Mouse (Mus musculus) hindbrain, postnatal 0 days (tissue): ENCODE measurements around the gene Ninj2. TPM values are rescaled to one million over a fixed set of nuclear protein-coding genes. Genes with fewer than 3 reads are reported as not detected.

Source experiments
- ATAC-seq: fragments of 200-750 bp; cut with Nextera tagmentation; 2 replicates; pipeline ENCODE4 v1.8.0; 2017; ENCODE audit warnings: mild to moderate bottlenecking, moderate TSS enrichment, moderate library complexity
- DNase-seq: peaks from one replicate; pipeline ENCODE4 v3.0.0-alpha.2; 2015; ENCODE audit warnings: low spot score
- H3K27ac ChIP-seq: fragments of 300-500 bp; sonication (generic); 2 replicates; pipeline ENCODE4 v1.5.1; 2014; ENCODE audit warnings: mild to moderate bottlenecking
- H3K27me3 ChIP-seq: fragments of 300-500 bp; sonication (generic); 2 replicates; pipeline ENCODE4 v1.6.1; 2014; ENCODE audit warnings: low read length, mixed read lengths; ENCODE audit not compliant: insufficient read depth
- H3K36me3 ChIP-seq: fragments of 300-500 bp; sonication (generic); 2 replicates; pipeline ENCODE4 v1.6.1; 2014; ENCODE audit warnings: low read length, mixed read lengths; ENCODE audit not compliant: insufficient read depth
- H3K4me1 ChIP-seq: fragments of 300-500 bp; sonication (generic); 2 replicates; pipeline ENCODE4 v1.6.1; 2014; ENCODE audit warnings: antibody characterized with exemption, low read length, mixed read lengths; ENCODE audit not compliant: insufficient read depth
- H3K4me2 ChIP-seq: fragments of 300-500 bp; sonication (generic); 2 replicates; pipeline ENCODE4 v1.6.1; 2014; ENCODE audit warnings: low read depth, mild to moderate bottlenecking, low read length, moderate library complexity, mixed read lengths
- H3K4me3 ChIP-seq: fragments of 300-500 bp; sonication (generic); 2 replicates; pipeline ENCODE4 v1.5.1; 2014; ENCODE audit warnings: low read length
- H3K9ac ChIP-seq: fragments of 300-500 bp; sonication (generic); replicated peaks from 2 replicates; pipeline ENCODE4 v1.6.1; 2014; ENCODE audit warnings: mild to moderate bottlenecking, low read length, moderate library complexity, mixed read lengths
- H3K9me3 ChIP-seq: fragments of 300-500 bp; sonication (generic); 2 replicates; pipeline ENCODE4 v1.6.1; 2016; ENCODE audit warnings: low read length, mixed read lengths
- CTCF ChIP-seq: IDR thresholded peaks from 2 replicates; pipeline ENCODE4 v1.5.1; 2016; ENCODE audit warnings: antibody characterized with exemption, control low read depth, low read depth
- WGBS: fragments of 180-500 bp; shearing (Covaris S2); extraction: QIAGEN DNeasy Blood & Tissue Kit; methylation state at CpG from one replicate; pipeline ENCODE4 v1.1.7; 2014; 5-methylcytosine and 5-hydroxymethylcytosine counted together
- polyA plus RNA-seq: library from polyadenylated mRNA; unstranded; fragments of >200 nt; fragmentation: Nextera tagmentation; extraction: Ambion mirVana; gene quantifications from 2 replicates; pipeline ENCODE4 v1.2.1, GENCODE M21; 2015
- total RNA-seq: library from RNA; depleted of rRNA; stranded (reverse); fragments of >200 nt; gene quantifications from 2 replicates; pipeline ENCODE4 v1.2.3, GENCODE M21; 2014

Gene Ninj2
- total and polyA plus RNA-seq, 2 experiments from 2014 or later: not detected

GRCm38 (mm10) chr6:120110738-120111409, 17.7 kb downstream of the Ninj2 start:
- Histone ChIP-seq H3K4me2 (no peak overlapping the region), H3K9ac (no peak overlapping the region), H3K36me3 (no peaks in the 10 kb centered on the region), H3K27ac (no peak overlapping the region), H3K27me3 (no peaks in the 10 kb centered on the region), H3K4me1 (no peaks in the 10 kb centered on the region), H3K9me3 (no peaks in the 10 kb centered on the region), H3K4me3 (no peak overlapping the region)
- TF ChIP-seq CTCF: no peak
- 83% methylated on average over 7 of the region's 7 CpGs for WGBS
- ATAC-seq: no peak
- no peak for DNase-seq

DNA sequence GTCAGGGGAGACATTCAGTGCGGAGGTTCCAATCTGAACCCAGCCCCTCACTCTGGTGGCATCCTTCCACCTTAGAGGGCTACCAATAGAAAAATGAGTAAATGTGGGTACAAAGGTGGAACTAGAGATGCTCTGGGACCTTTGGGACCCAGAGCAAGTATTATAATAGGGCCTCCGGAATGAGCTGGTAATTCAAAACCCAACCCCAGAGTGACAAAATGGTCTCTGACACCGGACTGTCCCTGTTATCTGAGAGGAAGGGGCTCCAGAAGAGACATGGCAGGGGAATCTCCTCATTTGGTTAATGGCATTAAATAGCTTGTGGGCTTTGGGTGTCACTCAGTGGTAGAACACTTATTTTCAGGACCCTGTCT, 18.2 kb downstream of the Ninj2 start:
- WGBS: 88% methylated on average over 3 of the region's 3 CpGs
- H3K36me3 ChIP-seq: no peaks in the 10 kb centered on the region
- H3K4me2 ChIP-seq: no peak overlapping the region
- no peaks in the 10 kb centered on the region for H3K9me3 ChIP-seq
- H3K27me3 ChIP-seq: no peaks in the 10 kb centered on the region
- no peak overlapping the region for H3K27ac ChIP-seq
- no peaks in the 10 kb centered on the region for H3K4me1 ChIP-seq
- ATAC-seq (no peak), DNase-seq (no peak)
- H3K4me3 ChIP-seq: no peak overlapping the region
- no peak for TF ChIP-seq CTCF
- no peak overlapping the region for H3K9ac ChIP-seq

DNA sequence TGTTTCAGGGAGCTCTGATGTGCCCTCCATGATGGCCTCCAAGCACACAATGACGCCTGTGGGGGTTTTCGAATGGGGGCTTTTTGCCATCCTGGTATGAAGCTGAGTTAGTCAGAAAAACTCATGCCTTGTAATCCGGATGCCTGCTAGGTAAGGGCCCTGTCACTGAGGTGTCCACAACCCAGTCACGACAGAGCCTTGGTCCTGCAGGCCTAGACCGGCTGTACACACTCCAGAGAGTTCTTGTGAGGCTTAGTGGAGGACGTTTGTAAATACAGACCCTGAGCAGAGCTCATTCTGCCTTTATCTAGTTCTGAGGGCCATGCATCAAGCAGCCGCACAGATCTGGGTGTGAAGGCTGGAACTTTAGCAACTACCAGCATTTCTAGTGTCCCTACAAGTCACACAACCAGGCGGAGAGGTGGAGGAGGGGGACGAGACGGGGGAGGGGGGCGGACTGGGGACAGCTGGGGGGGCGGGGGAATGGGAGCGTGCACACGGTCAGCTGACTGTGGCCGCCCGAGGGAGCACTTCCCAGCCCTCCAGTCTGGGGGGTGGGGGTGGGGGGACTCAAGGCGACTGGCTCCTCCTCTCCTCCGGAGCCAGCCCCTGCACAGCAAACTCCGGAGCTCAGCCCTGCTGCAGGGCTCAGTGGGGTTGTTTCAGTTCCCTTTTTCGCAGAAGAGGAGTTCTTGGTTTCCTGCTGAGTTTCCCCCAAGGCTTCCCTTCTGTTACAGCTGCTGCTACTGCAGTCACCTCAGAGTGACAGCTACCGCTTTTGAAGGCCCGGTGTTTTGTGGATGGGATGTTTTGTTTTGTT, 19.0 kb downstream of the Ninj2 start:
- no peak for TF ChIP-seq CTCF
- peak; percentile 79 for DNase-seq
- H3K4me3 ChIP-seq: peak overlapping the region; percentile 13; the same call in 1 of the 2 replicates
- H3K9me3 ChIP-seq: no peaks in the 10 kb centered on the region
- peak overlapping the region; percentile 75 for H3K27ac ChIP-seq
- H3K36me3 ChIP-seq: no peaks in the 10 kb centered on the region
- H3K4me1 ChIP-seq: no peaks in the 10 kb centered on the region
- no peak overlapping the region for H3K9ac ChIP-seq
- WGBS: 8% methylated on average over 19 of the region's 22 CpGs
- peak overlapping the region; percentile 53 for H3K4me2 ChIP-seq
- H3K27me3 ChIP-seq: no peaks in the 10 kb centered on the region
- peak; percentile 93 for ATAC-seq

DNA sequence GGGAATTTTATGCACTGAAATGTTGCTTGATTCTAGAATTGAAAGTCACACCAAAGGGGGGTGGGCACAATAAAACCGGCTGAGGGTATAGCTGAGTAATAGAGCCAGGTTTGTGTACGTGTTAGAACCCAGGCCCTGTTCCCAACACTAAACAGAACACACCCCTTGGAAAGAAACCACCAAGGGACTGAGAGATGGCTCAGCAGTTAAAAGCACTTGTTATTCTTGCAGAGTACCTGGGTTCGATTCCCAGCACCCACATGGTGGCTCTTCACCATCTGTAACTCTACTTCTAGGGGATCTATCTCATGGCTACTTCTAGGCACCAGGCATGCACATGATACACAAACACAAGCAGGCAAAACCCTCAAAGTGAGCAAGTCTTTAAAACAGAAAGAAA, 20.7 kb downstream of the Ninj2 start:
- Histone ChIP-seq H3K9me3 (no peaks in the 10 kb centered on the region), H3K4me1 (no peaks in the 10 kb centered on the region), H3K36me3 (no peaks in the 10 kb centered on the region), H3K4me3 (no peak overlapping the region), H3K27ac (no peak overlapping the region), H3K9ac (no peak overlapping the region), H3K27me3 (no peaks in the 10 kb centered on the region), H3K4me2 (no peak overlapping the region)
- no peak for TF ChIP-seq CTCF
- WGBS: 95% methylated on average over 3 of the region's 3 CpGs
- DNase-seq: no peak
- ATAC-seq: no peak

GRCm38 (mm10) chr6:120114271-120114670, 21.1 kb downstream of the Ninj2 start:
- 64% methylated on average over 1 of the region's 1 CpGs for WGBS
- Histone ChIP-seq H3K4me1 (no peaks in the 10 kb centered on the region), H3K9me3 (no peaks in the 10 kb centered on the region), H3K36me3 (no peaks in the 10 kb centered on the region), H3K27ac (no peak overlapping the region), H3K9ac (no peak overlapping the region), H3K4me3 (no peak overlapping the region), H3K4me2 (no peak overlapping the region), H3K27me3 (no peaks in the 10 kb centered on the region)
- no peak for TF ChIP-seq CTCF
- ATAC-seq (no peak), DNase-seq (no peak)

GRCm38 (mm10) chr6:120114698-120115097, 21.5 kb downstream of the Ninj2 start:
- ATAC-seq: 0 out of 2 replicates have a peak, but pooled peaks have one; percentile 44
- Histone ChIP-seq H3K27ac (peak overlapping the region; percentile 36; the same call in 1 of the 2 replicates), H3K4me2 (no peak overlapping the region), H3K36me3 (no peaks in the 10 kb centered on the region), H3K4me1 (no peaks in the 10 kb centered on the region), H3K4me3 (no peak overlapping the region), H3K27me3 (no peaks in the 10 kb centered on the region), H3K9me3 (no peaks in the 10 kb centered on the region), H3K9ac (no peak overlapping the region)
- no peak for TF ChIP-seq CTCF
- WGBS: 14% methylated on average over 7 of the region's 7 CpGs
- peak; percentile 60 for DNase-seq

DNA sequence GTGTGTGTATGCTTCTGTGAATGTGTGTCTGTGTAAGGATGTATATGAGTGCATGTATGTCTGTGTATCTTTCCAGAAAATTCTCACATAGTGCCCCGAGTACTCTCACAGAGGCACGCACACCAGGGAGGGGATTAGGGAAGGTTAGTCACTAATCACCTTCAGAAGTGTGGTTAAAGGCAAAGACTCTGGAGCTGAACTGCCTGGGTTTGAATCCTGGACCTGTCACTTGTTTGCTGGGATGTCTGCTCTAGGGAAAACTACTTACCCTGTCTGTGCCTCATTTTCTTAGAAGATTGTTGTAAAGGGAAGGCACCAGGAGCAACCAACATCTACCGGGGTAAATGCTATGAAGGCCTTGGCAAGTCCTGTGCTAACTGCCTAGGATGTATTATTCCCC, 22.3 kb downstream of the Ninj2 start:
- Histone ChIP-seq H3K9ac (no peak overlapping the region), H3K4me1 (no peaks in the 10 kb centered on the region), H3K9me3 (no peaks in the 10 kb centered on the region), H3K27ac (no peak overlapping the region), H3K4me3 (no peak overlapping the region), H3K36me3 (no peaks in the 10 kb centered on the region), H3K27me3 (no peaks in the 10 kb centered on the region), H3K4me2 (no peak overlapping the region)
- DNase-seq (no peak), ATAC-seq (no peak)
- TF ChIP-seq CTCF: no peak
- 52% methylated on average over 3 of the region's 3 CpGs for WGBS
